Mouse (Mus musculus) neutrophil, adult 5-6 weeks (primary cell): ENCODE data around the gene Nup85. TPM values are rescaled to one million over a fixed set of nuclear protein-coding genes. Genes with fewer than 3 reads are reported as not detected.

Source experiments
- ATAC-seq: fragments of 151-379, 151-347 bp; 2 replicates; pipeline ENCODE4 v1.8.0; 2017; ENCODE audit warnings: mild to moderate bottlenecking, moderate TSS enrichment; ENCODE audit not compliant: insufficient number of reproducible peaks, poor library complexity, low FRiP score, severe bottlenecking; ENCODE audit errors: extremely low read depth
- total RNA-seq: library from RNA; stranded (forward); fragments of 200-1000 nt; gene quantifications from 2 replicates; pipeline ENCODE4 v1.2.3, GENCODE M21; 2017

The Nup85 gene
- total RNA-seq, 1 experiment from 2014 or later = 71.0 TPM

GRCm38 (mm10) chr11:115609576-115609975 lies 45.3 kb downstream of the Nup85 start:
- ATAC-seq = no peak

DNA sequence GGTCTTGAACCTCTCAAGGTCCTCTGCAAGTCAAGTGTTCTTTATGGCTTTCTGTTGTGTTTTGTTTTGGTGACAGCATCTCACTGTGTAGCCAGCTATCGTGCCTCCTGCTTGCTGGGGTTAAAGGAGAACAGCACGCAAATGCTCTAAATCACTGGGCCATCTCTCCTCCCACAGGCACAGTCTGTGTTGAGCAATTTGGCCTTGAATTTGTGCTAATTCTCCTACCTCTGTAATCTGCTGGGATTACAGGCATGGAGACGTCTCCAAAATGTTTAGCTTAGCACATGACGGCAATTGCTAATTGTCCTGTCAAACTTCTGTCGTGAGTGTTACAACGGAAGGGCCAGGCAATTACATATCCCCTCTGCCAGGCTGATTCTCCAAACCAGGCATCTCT lies 46.9 kb downstream of the Nup85 start:
- ATAC-seq = no peak

DNA sequence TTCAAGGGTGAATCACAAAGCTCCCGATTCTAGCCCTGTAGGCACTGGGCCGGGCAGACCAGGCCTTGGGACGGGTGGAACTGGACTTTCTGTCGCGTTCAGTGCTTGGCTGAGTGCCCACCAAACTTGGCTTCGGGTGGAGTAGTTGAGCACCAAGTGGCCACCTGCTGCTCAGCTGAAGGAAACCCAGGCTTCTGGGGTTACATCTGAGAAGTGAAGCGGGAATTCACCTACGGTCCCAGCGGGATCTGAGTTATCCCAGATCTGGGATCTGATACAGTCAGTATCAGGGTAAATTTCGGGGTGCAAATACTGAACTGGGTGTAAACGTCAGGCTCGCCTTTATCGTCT lies 47.8 kb downstream of the Nup85 start:
- ATAC-seq = no peak

DNA sequence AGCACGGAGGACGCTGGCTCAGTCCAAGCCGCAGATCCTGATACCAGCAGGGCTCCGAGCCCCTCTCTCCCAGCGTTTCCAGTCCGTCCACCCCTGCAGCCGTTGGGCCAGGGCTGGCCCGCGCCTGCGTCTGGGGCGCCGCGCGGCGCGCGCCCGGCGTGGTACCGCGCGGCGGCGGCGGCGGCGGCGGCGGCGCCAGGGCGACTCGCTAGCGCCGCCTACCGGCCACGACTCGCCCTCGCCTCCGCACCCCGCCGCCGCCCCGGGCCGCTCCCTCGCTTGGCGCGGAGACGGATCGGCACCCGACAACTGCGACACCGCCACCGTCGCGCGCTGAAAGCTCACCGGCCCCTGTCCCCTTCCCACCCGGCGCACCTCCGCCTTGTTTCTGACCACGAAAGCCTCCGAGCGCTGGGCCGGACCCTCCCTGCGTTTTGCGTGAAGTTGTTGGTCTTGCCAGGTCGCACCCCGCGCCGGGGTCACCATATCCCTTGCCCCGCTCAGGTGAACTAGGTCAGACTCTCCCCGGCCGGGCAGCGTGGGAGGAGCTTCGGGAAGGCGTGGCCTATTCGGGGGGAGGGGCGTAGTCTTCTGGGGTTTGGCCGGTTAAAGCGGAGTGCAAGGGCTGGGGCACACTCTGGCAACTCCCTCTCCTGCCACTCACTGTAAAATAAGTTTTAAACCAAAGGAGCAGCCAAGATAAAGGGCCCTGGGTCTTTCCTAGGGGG lies 48.3 kb downstream of the Nup85 start, which contains the start of gene Mif4gd:
Gene Mif4gd (minus strand): TSS at position 560 of the 728 bp plus-strand sequence.
- ATAC-seq = peak; percentile 87

- ATAC-seq = 0 out of 2 replicates have a peak, but pooled peaks have one; percentile 10
These were observed 49.1 kb downstream of the Nup85 start for GRCm38 (mm10) chr11:115613138-115613945.

DNA sequence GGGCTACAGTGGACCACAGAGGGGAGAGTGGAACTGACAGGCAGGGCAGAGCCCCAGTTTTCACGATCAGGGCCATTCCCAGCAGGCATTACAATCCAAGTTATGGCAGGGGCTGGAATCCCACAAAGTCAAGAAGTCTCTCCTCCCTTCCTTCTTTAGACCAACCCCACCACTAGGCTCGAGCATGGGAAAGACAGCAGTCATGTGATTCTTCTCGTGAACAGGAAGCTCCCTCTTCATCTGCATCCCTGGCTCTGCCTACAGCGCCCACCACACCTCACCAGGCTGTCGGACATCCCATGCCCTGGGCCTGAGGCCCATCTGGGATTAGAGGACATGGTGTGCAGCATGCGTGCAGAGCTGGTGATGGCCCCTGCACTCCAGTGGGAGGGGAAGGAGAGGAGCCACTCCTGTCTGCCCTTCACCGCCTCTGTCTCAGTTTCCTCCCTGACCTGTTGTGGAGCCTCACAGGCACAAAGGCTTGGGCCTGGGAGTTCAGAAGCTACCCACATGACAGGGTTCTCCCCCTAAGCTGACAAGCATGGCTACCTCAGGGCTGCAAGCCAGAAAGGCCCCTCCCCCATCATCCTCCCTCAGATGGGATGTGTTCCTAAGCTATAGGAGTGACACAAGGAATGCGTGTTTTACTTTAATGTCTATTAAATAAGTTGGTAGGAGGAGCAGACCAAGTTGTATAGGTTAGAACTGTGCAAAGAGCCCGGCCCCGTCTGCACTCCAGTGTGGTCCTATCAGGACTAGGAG lies 50.3 kb downstream of the Nup85 start:
- no peak for ATAC-seq

- no peak for ATAC-seq
These were observed 51.0 kb downstream of the Nup85 start for GRCm38 (mm10) chr11:115615108-115615825.

DNA sequence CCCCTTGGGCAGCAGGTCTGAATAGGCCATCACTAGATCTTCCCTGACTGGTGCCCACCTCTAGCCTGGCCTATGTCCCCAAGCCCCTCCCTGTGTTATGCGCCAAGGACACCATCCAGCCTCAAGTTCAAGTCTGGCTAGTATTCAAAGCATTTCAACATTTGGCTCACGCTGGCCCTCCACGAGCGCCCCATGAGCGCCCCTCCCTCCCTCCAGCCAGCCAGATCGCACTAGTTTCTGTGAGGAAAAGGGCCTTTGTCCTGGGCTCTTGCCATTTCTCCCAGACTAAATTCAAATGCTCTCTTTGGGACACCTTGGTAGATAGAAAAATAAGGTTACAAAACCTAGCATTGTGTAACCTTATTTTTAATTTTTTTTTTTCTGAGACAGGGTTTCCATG lies 51.6 kb downstream of the Nup85 start:
- no peak for ATAC-seq

DNA sequence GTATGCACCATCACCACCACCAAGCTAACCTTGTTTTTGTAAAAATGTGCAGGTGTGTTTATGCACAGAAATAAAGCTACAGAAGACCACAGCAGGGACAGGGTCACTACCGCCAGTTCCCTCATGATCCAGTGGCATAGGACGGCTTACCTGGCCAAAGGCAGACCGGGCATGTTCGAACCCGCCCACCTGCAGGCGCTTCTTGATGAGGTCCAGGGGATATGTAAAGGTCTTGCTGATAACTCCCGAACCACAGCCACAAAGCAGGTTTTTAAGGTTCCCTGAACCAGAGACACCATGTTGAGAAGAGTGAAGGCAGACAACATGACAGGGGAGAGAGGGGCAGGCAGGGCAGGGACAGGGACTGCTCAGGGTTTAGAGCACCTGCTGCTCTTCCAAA lies 52.1 kb downstream of the Nup85 start:
- no peak for ATAC-seq

GRCm38 (mm10) chr11:115616893-115617292 lies 52.7 kb downstream of the Nup85 start:
- ATAC-seq = no peak

- ATAC-seq = no peak
These were observed 53.8 kb downstream of the Nup85 start for GRCm38 (mm10) chr11:115618001-115618400.

GRCm38 (mm10) chr11:115618732-115619516 lies 54.7 kb downstream of the Nup85 start:
- no peak for ATAC-seq

GRCm38 (mm10) chr11:115619949-115620348 lies 55.7 kb downstream of the Nup85 start:
- ATAC-seq = no peak

GRCm38 (mm10) chr11:115623487-115624070 lies 59.3 kb downstream of the Nup85 start:
- no peak for ATAC-seq

GRCm38 (mm10) chr11:115625877-115626276 lies 61.6 kb downstream of the Nup85 start:
- ATAC-seq = no peak

DNA sequence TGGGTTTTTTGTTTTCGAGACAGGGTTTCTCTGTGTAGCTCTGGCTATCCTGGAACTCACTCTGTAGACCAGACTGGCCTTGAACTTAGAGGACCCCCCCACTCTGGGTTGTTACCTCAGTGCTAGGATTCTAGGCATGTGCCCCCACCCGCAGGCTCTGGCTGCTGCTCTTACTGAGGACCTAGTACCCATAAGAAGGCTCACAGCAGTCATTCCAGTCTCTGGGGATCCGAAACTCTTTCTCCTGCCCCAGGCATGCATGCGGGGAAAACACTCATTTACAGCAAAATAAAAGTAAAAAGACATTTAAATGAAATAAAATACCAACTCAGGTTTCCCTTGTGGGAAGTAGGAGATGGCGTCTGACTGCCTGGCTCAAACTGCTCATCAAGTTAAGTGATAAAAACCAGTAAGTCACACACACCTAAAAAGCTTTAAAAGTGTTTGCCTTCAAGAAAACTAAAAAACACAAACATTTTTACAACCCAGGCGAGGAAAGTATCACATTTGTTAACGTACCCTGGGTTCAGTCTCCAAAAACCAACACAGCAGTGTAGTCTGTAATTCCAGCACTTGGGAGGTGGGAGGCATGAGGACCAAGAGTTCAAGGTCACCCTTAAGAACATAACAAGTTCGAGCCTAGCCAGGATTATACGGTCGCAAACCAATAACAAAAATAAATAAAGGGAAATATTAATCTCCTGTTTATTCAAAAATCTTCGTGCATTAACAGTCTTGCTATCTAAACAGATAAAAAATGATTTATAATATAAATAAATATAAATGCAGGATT lies 62.8 kb downstream of the Nup85 start:
- no peak for ATAC-seq
